Mouse (Mus musculus) lung, postnatal 36 days (tissue): ENCODE results near the gene Olfr152.

Experiments
- DNase-seq: peaks from one replicate; pipeline ENCODE4 v3.0.0; 2022; ENCODE audit warnings: mixed read lengths

The Olfr152 gene

GRCm38 (mm10) chr2:87779183-87779582 lies at the start of gene Olfr152:
TSS of gene Olfr152 (plus strand) at chr2:87779483.
- no peak for DNase-seq

GRCm38 (mm10) chr2:87739878-87740277 lies 39.4 kb upstream of the Olfr152 start, which contains the start of gene Olfr1138:
TSS of gene Olfr1138 (minus strand) at chr2:87739978.
- no peak for DNase-seq

DNA sequence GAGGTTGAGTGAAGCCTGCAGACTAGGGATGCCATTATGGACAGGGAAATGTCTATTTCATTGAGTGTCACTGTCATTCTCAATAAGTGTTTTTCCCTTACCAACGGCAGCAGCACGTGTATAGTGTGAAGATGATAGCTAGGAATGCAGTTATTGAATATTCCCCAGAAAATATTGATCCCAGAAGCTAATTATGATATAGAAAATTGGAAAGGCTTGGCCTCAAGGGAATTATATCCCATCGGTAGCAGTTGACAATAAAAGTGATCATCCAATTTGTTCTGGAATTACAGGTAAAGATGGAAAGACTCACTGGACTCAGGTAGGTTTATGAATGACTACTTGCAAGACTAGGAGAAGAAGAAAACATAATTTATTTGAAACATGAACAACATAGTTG lies 35.8 kb upstream of the Olfr152 start, which contains the start of gene Olfr1140:
TSS of gene Olfr1140 (plus strand) at position 301 of the 400 bp plus-strand sequence.
- no peak for DNase-seq

GRCm38 (mm10) chr2:87753891-87754290 lies 25.4 kb upstream of the Olfr152 start, which contains the start of gene Olfr1141:
TSS of gene Olfr1141 (minus strand) at chr2:87753991.
- no peak for DNase-seq

DNA sequence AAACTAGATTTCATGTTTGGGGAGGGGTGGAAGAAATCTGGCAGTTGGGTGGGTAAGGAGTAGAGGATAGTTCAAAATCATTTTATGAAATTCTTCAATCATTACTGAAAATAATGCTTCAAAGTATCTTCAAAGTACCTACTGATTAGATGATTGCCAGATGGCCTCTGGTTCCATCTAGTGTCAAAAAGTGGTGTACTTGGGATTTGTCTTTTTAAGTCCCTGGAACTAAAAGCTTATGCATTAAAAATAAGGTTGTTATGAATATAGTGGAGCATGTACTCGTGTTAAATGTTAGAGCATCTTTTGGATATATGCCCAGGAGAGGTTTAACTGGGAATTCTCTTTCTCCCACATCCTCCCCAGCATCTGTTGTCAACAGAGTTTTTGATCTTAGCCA lies 3.1 kb upstream of the Olfr152 start:
- DNase-seq, result no peak

DNA sequence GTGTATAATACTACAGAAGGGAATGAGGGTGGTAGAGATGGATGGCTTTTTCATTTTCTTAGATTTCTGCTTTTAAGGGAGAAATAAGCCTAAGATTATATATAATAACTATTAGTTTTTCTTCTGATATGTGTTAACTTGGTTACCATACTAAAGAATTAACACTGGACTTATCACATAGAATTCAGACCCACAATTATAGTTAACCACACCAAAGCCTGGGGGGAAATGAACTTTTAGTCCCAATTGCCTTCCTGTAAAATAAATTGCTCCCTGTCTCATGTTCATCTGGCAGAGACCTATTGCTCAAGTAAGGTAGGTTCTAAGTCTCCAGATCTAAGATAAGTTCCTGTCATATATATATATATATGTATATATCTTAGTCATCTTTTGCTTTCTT lies 21.0 kb downstream of the Olfr152 start, which contains the start of gene Olfr1143:
TSS of gene Olfr1143 (plus strand) at position 301 of the 400 bp plus-strand sequence.
- no peak for DNase-seq

- no peak for DNase-seq
Observed at GRCm38 (mm10) chr2:87809522-87809921, 30.2 kb downstream of the Olfr152 start, which contains the start of gene Olfr1145. TSS of gene Olfr1145 (plus strand) at chr2:87809822.

DNA sequence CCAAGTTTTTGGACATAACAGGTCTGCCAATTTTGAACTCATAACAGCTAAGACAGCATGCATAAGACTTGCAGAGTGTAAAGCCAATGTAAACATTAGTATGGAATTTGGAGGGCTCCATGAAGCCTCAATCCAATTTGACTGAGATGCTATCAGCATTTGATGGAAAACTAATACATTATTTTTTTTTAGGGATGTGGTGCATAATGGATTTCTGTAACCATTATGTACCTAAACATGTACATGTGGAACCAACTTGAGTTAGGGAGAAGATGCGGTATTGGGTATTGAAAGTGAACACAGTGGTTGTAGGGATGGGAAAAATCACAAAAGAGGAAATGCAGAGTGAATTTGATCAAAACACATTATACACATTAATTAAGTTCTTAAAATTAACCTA lies 51.0 kb downstream of the Olfr152 start, which contains the start of gene Olfr1148:
TSS of gene Olfr1148 (plus strand) at position 301 of the 400 bp plus-strand sequence.
- no peak for DNase-seq
